ENCODE assay signal across 12 mouse cellular contexts in genomic region chr11:56040917-56041316, GRCm38 (mm10). TPM values are rescaled to one million over a fixed set of nuclear protein-coding genes. Genes with fewer than 3 reads are reported as not detected.
DNase-seq lines count a peak whose midpoint lies in the region; ATAC-seq and TF ChIP-seq lines count a peak whose summit lies in the region.
"Had no signal": no experiment of that assay in that cellular context is flagged by ENCODE, and none has a peak within 500 bp of the region (broad histone marks: within the 10 kb centered on the region; RNA-seq: fewer than 3 reads in every experiment).

Nmur2 (minus strand) TSS chr11:56041010.

- H3K27me3 ChIP-seq in hindbrain, embryonic 10.5 days (ENCODE audit: insufficient read depth, poor library complexity, severe bottlenecking): 0 out of 2 replicates have a peak, but pooled peaks cover 5% of the 10 kb centered on the region
- H3K27me3 ChIP-seq in hindbrain, embryonic 14.5 days (ENCODE audit: control insufficient read depth, insufficient read depth, low read length): no peaks in the 10 kb centered on the region
- H3K27me3 ChIP-seq in midbrain, embryonic 16.5 days (ENCODE audit: control insufficient read depth, insufficient read depth, low read depth, low read length): no peaks in the 10 kb centered on the region

- no peak for ATAC-seq in hindbrain, embryonic 14.5 days (ENCODE audit: low FRiP score)
- ATAC-seq in midbrain, embryonic 16.5 days: peak; percentile 36; the same call in 1 of the 2 replicates
- ATAC-seq in granulocyte monocyte progenitor cell, adult 5-6 weeks (replicated peaks; ENCODE audit: poor library complexity, severe bottlenecking): no peak
- ATAC-seq: lung, postnatal 0 days had no signal

- peak; percentile 43 for DNase-seq in hindbrain, embryonic 10.5 days (ENCODE audit: low spot score)
- no peak for DNase-seq in hindbrain, embryonic 14.5 days (ENCODE audit: low spot score)
- peak; percentile 54 for DNase-seq in brain, embryonic 14.5 days (ENCODE audit: low read depth)
- peak; percentile 24 for DNase-seq in forelimb bud, embryonic 11.5 days (ENCODE audit: low read depth, low spot score)
- no peak for DNase-seq in gastrocnemius, adult 18-20 months (ENCODE audit: low spot score)
- no peak for DNase-seq in right cerebral cortex, adult 2 months (ENCODE audit: low spot score in 2 of 2)
- DNase-seq: cerebellum, adult 8-10 months had no signal

- no peaks in the 10 kb centered on the region for H3K9me3 ChIP-seq in hindbrain, embryonic 10.5 days
- no peaks in the 10 kb centered on the region for H3K9me3 ChIP-seq in hindbrain, embryonic 14.5 days (ENCODE audit: control insufficient read depth, low read length)
- H3K9me3 ChIP-seq in midbrain, embryonic 16.5 days (replicated peaks; ENCODE audit: control insufficient read depth, low read length, poor library complexity, severe bottlenecking): no peaks in the 10 kb centered on the region

- WGBS in hindbrain, embryonic 10.5 days: 3% methylated on average over 6 of the region's 6 CpGs
- 4% methylated on average over 6 of the region's 6 CpGs for WGBS in hindbrain, embryonic 14.5 days
- 4% methylated on average over 6 of the region's 6 CpGs for WGBS in midbrain, embryonic 16.5 days

- no peak within 1 kb of the TSS for H3K9ac ChIP-seq in hindbrain, embryonic 14.5 days
- H3K9ac ChIP-seq in midbrain, embryonic 16.5 days (ENCODE audit: low read depth, low read length): no peak within 1 kb of the TSS

- H3K36me3 ChIP-seq in hindbrain, embryonic 10.5 days: no peaks in the 10 kb centered on the region
- H3K36me3 ChIP-seq in hindbrain, embryonic 14.5 days (replicated peaks; ENCODE audit: control insufficient read depth, insufficient read depth): no peaks in the 10 kb centered on the region
- no peaks in the 10 kb centered on the region for H3K36me3 ChIP-seq in midbrain, embryonic 16.5 days (ENCODE audit: control insufficient read depth, insufficient read depth, low read length)

- H3K4me1 ChIP-seq in hindbrain, embryonic 10.5 days (replicated peaks): peaks cover 7% of the 10 kb centered on the region
- H3K4me1 ChIP-seq in hindbrain, embryonic 14.5 days (replicated peaks; ENCODE audit: control insufficient read depth, insufficient read depth, low read length): no peaks in the 10 kb centered on the region; the same call in 1 of the 2 replicates
- H3K4me1 ChIP-seq in midbrain, embryonic 16.5 days (ENCODE audit: control insufficient read depth, insufficient read depth, low read length): peaks cover 4% of the 10 kb centered on the region; the same call in 1 of the 2 replicates

- H3K4me3 ChIP-seq in hindbrain, embryonic 10.5 days: no peak within 1 kb of the TSS
- H3K4me3 ChIP-seq in hindbrain, embryonic 14.5 days (replicated peaks; ENCODE audit: low read length): no peak within 1 kb of the TSS
- no peak within 1 kb of the TSS for H3K4me3 ChIP-seq in midbrain, embryonic 16.5 days (ENCODE audit: low read depth, low read length)

- no peak for TF ChIP-seq POLR2A in brain, embryonic 14.5 days (IDR thresholded peaks at IDR 0.05; ENCODE audit: borderline replicate concordance, extremely low read depth, insufficient read depth, insufficient read length, poor library complexity, severe bottlenecking)

- no peak within 1 kb of the TSS for H3K27ac ChIP-seq in hindbrain, embryonic 10.5 days
- H3K27ac ChIP-seq in hindbrain, embryonic 14.5 days: no peak within 1 kb of the TSS
- H3K27ac ChIP-seq in midbrain, embryonic 16.5 days (ENCODE audit: low read length): no peak within 1 kb of the TSS

- no peak for TF ChIP-seq CTCF in brain, embryonic 14.5 days (IDR thresholded peaks at IDR 0.05; ENCODE audit: borderline replicate concordance, extremely low read depth, insufficient read depth, insufficient read length)

- no peak within 1 kb of the TSS for H3K4me2 ChIP-seq in hindbrain, embryonic 14.5 days (replicated peaks)
- H3K4me2 ChIP-seq in midbrain, embryonic 16.5 days (ENCODE audit: low read length): peak within 1 kb of the TSS; percentile 27; the same call in 1 of the 2 replicates

RNA-seq across cellular contexts. Expression of gene Nmur2, which starts in this region (rescaled TPM):
- polyA plus RNA-seq in hindbrain, embryonic 10.5 days (2016; fragmentation: Nextera tagmentation; extraction: Ambion mirVana): 0.05 TPM in 1 of 2 replicates, not detected in the other
- polyA plus RNA-seq in hindbrain, embryonic 14.5 days (2014; fragmentation: Nextera tagmentation; extraction: Ambion mirVana): 0.35 and 0.48 TPM in 2 replicates
- 0.24 and 0.25 TPM in 2 replicates for polyA plus RNA-seq in brain, embryonic 14.5 days (2012; rRNA removed)
- 0.27 and 0.41 TPM in 2 replicates for polyA plus RNA-seq in midbrain, embryonic 16.5 days (2015; fragmentation: Nextera tagmentation; extraction: Ambion mirVana)
- total RNA-seq in gastrocnemius, adult 18-20 months (2021): not detected
- not detected in 2 replicates for total RNA-seq in granulocyte monocyte progenitor cell, adult 5-6 weeks (2014; fragmentation: Nextera tagmentation)
- not detected in 2 replicates for total RNA-seq in granulocyte monocyte progenitor cell, adult 5-6 weeks (2017)
- total RNA-seq: neutrophil, adult 5-6 weeks had no signal
- polyA plus RNA-seq: C2C12; lung, postnatal 0 days had no signal

Comparison
In these comparisons a context has a peak if more than half of its experiments do, and no peak if none do; other contexts are left out.
1. Peak in DNase-seq in hindbrain, embryonic 10.5 days; RNA of the gene not detected or under 1 TPM.
2. Peak in DNase-seq in brain, embryonic 14.5 days; RNA of the gene not detected or under 1 TPM.
3. Peak in ATAC-seq and H3K4me2 ChIP-seq in midbrain, embryonic 16.5 days; RNA of the gene not detected or under 1 TPM.